Mouse (Mus musculus): Measurements from ENCODE around the gene Ttc23l.
"Not testable (repeated sequence)": the region's sequence is repeated elsewhere in the genome, so short reads cannot be mapped to it uniquely, and the experiment has no call there.

Ttc23l gene

DNA sequence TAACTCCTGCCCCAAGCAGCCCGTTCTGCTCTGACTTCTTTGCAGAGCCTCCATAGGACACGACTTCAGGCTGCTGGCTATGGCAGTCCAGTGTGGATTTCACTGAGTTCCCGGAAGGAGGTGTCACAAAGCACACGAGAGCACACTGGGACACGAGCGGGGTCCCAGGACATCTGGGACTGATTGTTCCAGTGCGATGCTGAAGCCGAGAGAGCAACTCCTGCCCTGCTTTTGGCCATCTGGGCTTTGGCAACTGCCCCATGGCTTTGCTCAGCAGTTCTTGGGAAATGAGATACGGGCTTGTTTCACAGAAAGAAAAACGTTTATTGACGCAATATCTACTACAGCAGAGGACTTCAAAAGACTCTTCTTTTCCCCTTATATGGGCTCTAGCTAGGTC is 52.4 kb downstream of the Ttc23l start:
- peak; percentile 39 to 60 for DNase-seq

DNA sequence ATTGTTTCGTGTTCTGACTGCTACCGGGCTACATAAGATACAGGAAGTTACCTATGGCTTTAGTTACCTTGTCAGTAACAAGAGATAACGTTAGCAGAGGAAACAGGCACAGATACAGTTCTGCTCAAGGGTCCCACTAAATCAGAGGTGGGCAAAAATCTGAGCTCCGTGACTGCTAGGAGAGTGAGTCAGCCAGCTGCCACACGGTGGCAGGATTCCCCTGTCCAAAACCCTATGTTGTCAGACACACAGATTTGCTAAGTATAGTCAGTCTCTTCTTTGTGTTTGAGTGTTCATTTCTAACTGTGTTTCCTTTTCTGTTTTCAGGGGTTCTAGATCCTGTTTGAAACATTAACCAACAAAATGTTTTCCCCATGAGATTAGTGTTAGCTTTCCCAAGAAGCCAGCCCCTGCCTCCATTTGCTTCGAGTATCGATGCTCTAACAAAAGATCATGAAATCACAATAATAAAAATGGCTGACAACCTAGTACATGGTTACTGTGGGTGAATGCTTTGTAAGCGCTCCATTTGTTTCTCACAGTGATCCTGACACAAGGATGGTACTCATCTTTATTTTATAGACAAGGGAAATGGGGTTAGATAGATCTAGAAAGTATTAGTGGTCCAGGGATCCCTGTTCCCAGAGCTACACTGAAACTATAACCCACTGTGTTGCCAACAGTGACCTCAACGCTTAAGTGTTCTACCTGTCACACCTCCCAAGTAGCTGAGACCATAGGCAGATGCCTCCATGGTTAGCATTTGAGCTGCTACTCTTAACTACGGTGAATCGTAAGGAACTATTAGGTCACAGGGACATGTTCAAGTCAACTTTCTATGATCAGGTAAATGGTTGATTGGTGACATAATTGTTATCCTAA is 57.4 kb downstream of the Ttc23l start:
- peak; percentile 39 to 79 for DNase-seq

GRCm38 (mm10) chr15:10500035-10500434 is 58.4 kb downstream of the Ttc23l start:
- DNase-seq = no peak

DNA sequence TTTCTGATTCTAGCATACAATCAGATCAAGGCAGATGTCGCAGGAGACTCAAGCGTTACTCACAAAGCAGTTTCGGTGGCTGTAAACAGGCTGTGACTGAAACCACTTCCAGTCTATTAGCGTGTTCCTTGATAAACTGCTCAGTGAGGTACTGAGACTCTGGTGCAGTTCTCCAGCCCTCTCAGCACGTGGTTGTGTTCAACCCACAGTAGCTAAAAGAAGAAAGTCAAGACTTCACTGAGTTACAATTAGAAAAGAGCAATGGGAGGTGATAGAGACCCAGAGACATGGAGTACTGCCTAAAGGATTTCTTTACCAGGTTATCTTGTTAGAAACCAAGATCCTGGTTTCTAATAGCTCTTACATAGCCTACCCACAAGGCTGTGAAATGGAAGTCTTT is 58.9 kb downstream of the Ttc23l start:
- no peak for DNase-seq

GRCm38 (mm10) chr15:10496696-10497095 is 61.8 kb downstream of the Ttc23l start:
- not testable (repeated sequence) for DNase-seq

- DNase-seq = no peak
Observed at GRCm38 (mm10) chr15:10495944-10496343, 62.5 kb downstream of the Ttc23l start.

DNA sequence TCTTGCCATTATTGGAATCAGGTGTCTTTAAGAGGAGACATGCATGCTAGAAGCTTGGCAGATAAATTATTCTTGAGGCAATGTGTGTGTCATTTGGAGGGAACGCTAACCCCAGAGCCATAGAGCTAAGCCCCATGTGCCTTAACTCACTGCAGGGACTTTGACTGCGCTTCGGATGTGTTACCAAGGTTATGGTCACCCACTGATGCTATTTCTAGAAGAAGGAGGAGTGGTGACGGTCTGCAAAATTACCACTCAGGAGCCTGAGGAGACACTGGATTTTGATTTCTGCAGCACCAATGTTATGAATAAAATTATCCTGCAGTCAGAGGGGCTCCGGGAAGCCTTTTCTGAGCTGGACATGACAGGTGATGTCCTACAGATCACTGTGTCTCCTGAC is 68.4 kb downstream of the Ttc23l start:
- DNase-seq = no peak

DNA sequence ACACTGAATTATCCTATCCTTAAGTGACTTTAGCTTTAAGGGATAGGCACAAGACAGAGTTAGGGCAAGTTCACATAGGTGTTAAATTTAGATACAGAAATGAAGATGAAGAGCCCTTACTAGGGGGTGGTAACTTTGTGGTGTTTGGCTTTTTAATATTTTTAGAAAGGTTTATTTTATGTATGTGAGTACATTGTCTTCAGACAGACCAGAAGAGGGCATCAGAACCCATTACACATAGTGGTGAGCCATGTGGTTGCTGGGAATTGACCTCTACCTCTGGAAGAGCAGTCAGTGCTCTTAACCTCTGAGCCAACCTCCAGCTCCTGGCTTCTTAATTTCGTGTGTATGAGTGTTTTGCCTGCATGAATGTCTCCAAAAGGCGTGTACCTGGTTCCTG is 71.2 kb downstream of the Ttc23l start:
- peak; percentile 4 to 23 for DNase-seq

- DNase-seq = no peak
Observed at GRCm38 (mm10) chr15:10486365-10486839, 72.1 kb downstream of the Ttc23l start.

DNA sequence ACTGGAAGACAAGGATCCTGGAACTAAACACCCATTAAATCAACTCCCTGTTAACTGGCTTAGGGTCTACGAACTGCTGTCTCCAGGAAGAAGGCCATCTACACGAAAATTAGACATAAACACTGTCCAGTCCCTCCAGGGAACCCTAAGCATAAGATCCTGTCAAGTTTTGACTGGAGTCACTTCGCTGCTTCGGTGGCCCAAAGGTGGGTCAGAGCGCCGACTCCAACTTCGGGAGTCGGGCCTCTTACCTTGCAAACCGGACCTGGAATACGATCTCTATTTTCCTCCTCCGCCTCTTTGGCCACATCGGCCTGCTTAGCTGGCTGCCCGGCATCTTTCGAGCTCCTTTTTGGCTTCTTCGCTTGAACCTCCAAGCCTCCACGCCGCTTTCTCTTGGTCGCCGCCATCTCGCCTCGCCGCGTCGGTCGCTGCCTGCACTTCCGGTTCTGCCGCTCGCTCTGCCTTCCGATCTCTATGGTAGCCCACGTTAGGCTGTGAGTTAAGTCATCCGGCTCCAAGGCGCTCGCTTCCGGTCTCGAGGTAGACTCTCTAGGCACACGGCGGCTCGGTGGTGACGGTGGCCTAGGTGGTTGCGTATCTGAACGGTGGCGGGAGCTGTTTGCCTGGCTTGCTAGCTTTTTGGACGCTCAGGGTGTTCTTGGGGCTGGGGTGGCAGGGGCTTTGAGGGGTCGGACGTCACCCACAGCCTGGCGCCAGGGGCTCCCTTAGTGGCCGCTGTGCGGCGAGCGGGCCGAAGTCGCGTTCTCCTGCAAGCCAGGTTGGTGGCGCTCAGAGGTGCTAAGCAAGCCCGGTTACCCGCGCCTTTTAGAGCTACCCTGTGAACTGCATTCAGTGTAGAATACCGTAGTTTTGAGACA is 72.7 kb downstream of the Ttc23l start, which contains the start of the genes Brix1 and Rad1:
Brix1 (minus strand) TSS at position 464 of the 881 bp plus-strand sequence.
Rad1 (plus strand) TSS at position 535 of the 881 bp plus-strand sequence.
- peak; percentile 96 to 97 for DNase-seq

GRCm38 (mm10) chr15:10470941-10471340 is 87.5 kb downstream of the Ttc23l start:
- DNase-seq = no peak

DNA sequence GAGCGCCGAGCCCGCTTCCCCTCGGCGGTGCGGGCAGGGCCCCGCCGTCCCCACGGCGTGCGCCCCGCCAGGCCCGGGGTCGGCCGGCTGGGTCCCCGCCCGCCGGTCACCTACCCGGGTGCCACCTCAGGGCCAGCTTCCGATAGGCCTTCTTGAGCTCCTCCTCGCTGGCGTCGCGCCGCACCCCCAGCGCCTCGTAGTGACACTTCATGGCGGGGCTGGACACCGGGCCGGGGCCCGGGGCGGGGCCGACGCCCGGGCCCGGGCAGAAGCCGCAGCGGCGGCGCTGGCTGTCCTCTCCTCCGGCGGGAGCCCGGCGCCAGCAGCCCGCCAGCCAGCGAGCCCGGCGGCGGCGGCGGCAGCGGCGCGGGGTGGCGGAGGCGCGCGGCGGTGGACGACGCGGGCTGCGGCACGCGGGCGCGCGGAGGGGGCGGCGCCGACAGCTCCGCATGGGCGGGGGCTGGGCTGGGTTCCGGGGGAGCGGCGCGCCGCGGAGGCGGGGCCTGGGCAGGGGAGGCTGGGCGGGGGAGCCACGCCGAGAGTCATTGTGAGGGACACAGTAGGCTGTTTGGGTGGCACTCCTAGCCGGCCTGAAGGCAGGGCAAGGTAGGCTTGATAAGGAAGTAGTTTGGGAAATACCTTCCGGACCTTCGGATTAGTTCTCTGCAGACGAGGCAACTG is 88.2 kb downstream of the Ttc23l start, which contains the start of gene Dnajc21:
Dnajc21 (minus strand) TSS at position 366 of the 681 bp plus-strand sequence.
- peak; percentile 92 to 94 for DNase-seq

DNA sequence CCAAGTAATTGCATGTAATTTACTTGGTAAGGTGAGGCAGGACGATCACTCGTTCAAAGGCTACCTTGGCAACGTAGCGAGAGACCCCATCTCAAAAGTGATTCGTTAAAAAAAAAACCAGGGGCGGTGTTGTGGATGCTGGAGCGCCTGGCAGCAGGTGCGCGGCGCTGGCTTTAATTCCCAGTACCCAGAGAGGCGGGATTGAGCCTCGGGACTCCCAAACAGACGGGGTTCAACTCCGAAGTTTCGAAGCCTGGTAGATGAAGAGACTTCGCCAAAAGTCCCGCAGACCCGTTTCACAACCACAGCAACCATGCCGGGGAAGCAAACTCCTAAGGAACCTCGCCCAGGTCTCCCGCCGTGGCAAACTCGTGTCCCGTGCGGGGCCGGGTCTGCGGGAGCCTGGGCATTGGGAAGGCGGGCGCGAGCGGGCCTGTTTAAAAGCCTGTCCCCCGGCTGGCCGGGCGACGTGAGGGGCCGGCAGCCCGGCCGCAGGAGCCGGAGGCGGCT is 88.8 kb downstream of the Ttc23l start:
- no peak for DNase-seq

GRCm38 (mm10) chr15:10468761-10469160 is 89.7 kb downstream of the Ttc23l start:
- DNase-seq = no peak

- DNase-seq = no peak
Observed at GRCm38 (mm10) chr15:10464678-10465077, 93.8 kb downstream of the Ttc23l start.

- DNase-seq = no peak
Observed at GRCm38 (mm10) chr15:10463555-10463954, 94.9 kb downstream of the Ttc23l start.

- no peak for DNase-seq
Observed at GRCm38 (mm10) chr15:10460986-10461385, 97.5 kb downstream of the Ttc23l start.

All from kidney, postnatal 36 days (tissue).